Mouse (Mus musculus): Measurements from ENCODE around the gene Gpsm1. TPM values are rescaled to one million over a fixed set of nuclear protein-coding genes. Genes with fewer than 3 reads are reported as not detected.

Gene Gpsm1
- total RNA-seq, 1 experiment from 2014 or later = 14.1 TPM

- no peak for DNase-seq
These were observed 26.2 kb downstream of the Gpsm1 start for GRCm38 (mm10) chr2:26341510-26341981.

GRCm38 (mm10) chr2:26342044-26342443 is 26.7 kb downstream of the Gpsm1 start:
- DNase-seq = peak; percentile 65

GRCm38 (mm10) chr2:26342609-26343490 is 27.5 kb downstream of the Gpsm1 start:
- peak; percentile 51 for DNase-seq

- no peak for DNase-seq
These were observed 32.9 kb downstream of the Gpsm1 start for GRCm38 (mm10) chr2:26348241-26348640.

GRCm38 (mm10) chr2:26351358-26352290 is 36.3 kb downstream of the Gpsm1 start, which contains the start of gene Dnlz:
TSS of gene Dnlz (minus strand) at chr2:26352110.
- peak; percentile 95 for DNase-seq

GRCm38 (mm10) chr2:26352291-26352910 is 37.1 kb downstream of the Gpsm1 start:
- DNase-seq = peak; percentile 48

- no peak for DNase-seq
These were observed 38.0 kb downstream of the Gpsm1 start for GRCm38 (mm10) chr2:26353066-26353980.

GRCm38 (mm10) chr2:26354401-26354800 is 39.1 kb downstream of the Gpsm1 start:
- no peak for DNase-seq

- DNase-seq = no peak
These were observed 40.9 kb downstream of the Gpsm1 start for GRCm38 (mm10) chr2:26356231-26356630.

GRCm38 (mm10) chr2:26356678-26357077 is 41.4 kb downstream of the Gpsm1 start:
- DNase-seq = no peak

- DNase-seq = peak; percentile 47
These were observed 42.2 kb downstream of the Gpsm1 start for GRCm38 (mm10) chr2:26357484-26357883.

- no peak for DNase-seq
These were observed 43.5 kb downstream of the Gpsm1 start for GRCm38 (mm10) chr2:26358667-26359320.

GRCm38 (mm10) chr2:26359983-26360382 is 44.7 kb downstream of the Gpsm1 start:
- DNase-seq = peak; percentile 52

GRCm38 (mm10) chr2:26360772-26361171 is 45.5 kb downstream of the Gpsm1 start, which contains the start of gene Card9:
TSS of gene Card9 (minus strand) at chr2:26360918.
- DNase-seq = no peak

- DNase-seq = no peak
These were observed 47.7 kb downstream of the Gpsm1 start for GRCm38 (mm10) chr2:26362991-26363390.

- no peak for DNase-seq
These were observed 48.2 kb downstream of the Gpsm1 start for GRCm38 (mm10) chr2:26363481-26363880.

- DNase-seq = peak; percentile 90
These were observed 49.6 kb downstream of the Gpsm1 start for GRCm38 (mm10) chr2:26364738-26365465.

GRCm38 (mm10) chr2:26367911-26368310 is 52.6 kb downstream of the Gpsm1 start:
- DNase-seq = no peak

- peak; percentile 52 for DNase-seq
These were observed 53.3 kb downstream of the Gpsm1 start for GRCm38 (mm10) chr2:26368572-26368971.

- DNase-seq = no peak
These were observed 57.1 kb downstream of the Gpsm1 start for GRCm38 (mm10) chr2:26372396-26372795.
